Mouse (Mus musculus): ENCODE results near the gene Gm1123.

- no peak for TF ChIP-seq EP300 (optimal IDR thresholded peaks at IDR 0.05)
- TF ChIP-seq CTCF (IDR thresholded peaks at IDR 0.05; ENCODE audit: low read depth) = no peak
Observed at GRCm38 (mm10) chr9:98987131-98987530, 48.4 kb downstream of the Gm1123 start.

Data from stomach, postnatal 0 days (tissue).